Comparison of ENCODE assay signal across 21 mouse cellular contexts in genomic region chr3:120062264-120062663, GRCm38 (mm10).
A peak's percentile ranks its signal among the peaks of the same experiment; 100 is the strongest.
DNase-seq lines count a peak whose midpoint lies in the region; ATAC-seq and TF ChIP-seq lines count a peak whose summit lies in the region.
"Had no signal": no experiment of that assay in that cellular context is flagged by ENCODE, and none has a peak within 500 bp of the region (broad histone marks: within the 10 kb centered on the region; RNA-seq: fewer than 3 reads in every experiment).

No protein-coding gene starts in this region.

- ATAC-seq in megakaryocyte, adult 5-6 weeks (ENCODE audit: poor library complexity, severe bottlenecking) = no peak
- ATAC-seq in midbrain, embryonic 11.5 days (ENCODE audit: low FRiP score) = no peak
- ATAC-seq in midbrain, embryonic 13.5 days = no peak
- ATAC-seq: activated CD4-positive, CD25-positive, alpha-beta regulatory T cell, adult 4 months; CD4-positive, CD25-positive, alpha-beta regulatory T cell, adult 4 months; Patski had no signal

- peak; percentile 81 for DNase-seq in heart, adult 11 months
- no peak for DNase-seq in heart, adult 2 months
- DNase-seq in midbrain, embryonic 11.5 days (ENCODE audit: low spot score, missing footprints) = peak; percentile 72
- DNase-seq: adrenal gland, adult 2 months; adrenal gland, adult 8-10 months; adrenal gland, postnatal 10 days; adrenal gland, postnatal 14 days; adrenal gland, postnatal 25 days; adrenal gland, postnatal 36 days; B cell, adult 2 months; cerebellum, adult 11 months; cerebellum, adult 11-12 months; cerebellum, adult 18-20 months had no signal

- H3K4me1 ChIP-seq in heart, adult 2 months (ENCODE audit: control insufficient read depth, insufficient read depth, low read length) = no peaks in the 10 kb centered on the region; the same call in 1 of the 2 replicates
- no peaks in the 10 kb centered on the region for H3K4me1 ChIP-seq in megakaryocyte, embryonic 14.5 days
- no peaks in the 10 kb centered on the region; the same call in 1 of the 2 replicates for H3K4me1 ChIP-seq in midbrain, embryonic 11.5 days (ENCODE audit: control insufficient read depth, insufficient read depth, low read length)
- peaks cover 13% of the 10 kb centered on the region for H3K4me1 ChIP-seq in midbrain, embryonic 13.5 days (replicated peaks)

- no peaks in the 10 kb centered on the region for H3K79me2 ChIP-seq in heart, adult 2 months (replicated peaks; ENCODE audit: control insufficient read depth, insufficient read depth, low read length)

- no peaks in the 10 kb centered on the region for H3K27me3 ChIP-seq in heart, adult 2 months (ENCODE audit: control insufficient read depth, insufficient read depth, low read length)
- no peaks in the 10 kb centered on the region for H3K27me3 ChIP-seq in megakaryocyte, embryonic 14.5 days (replicated peaks)
- H3K27me3 ChIP-seq in midbrain, embryonic 11.5 days (ENCODE audit: control insufficient read depth, insufficient read depth, low read length) = no peaks in the 10 kb centered on the region
- H3K27me3 ChIP-seq in midbrain, embryonic 13.5 days = peaks cover 6% of the 10 kb centered on the region; the same call in 1 of the 2 replicates
- H3K27me3 ChIP-seq: CH12.LX, Patski had no signal

- intact Hi-C loops in heart, adult 2 months (cut with DNase I) = no loop called here

- H3K4me3 ChIP-seq in heart, adult 2 months = no peak overlapping the region
- H3K4me3 ChIP-seq in megakaryocyte, embryonic 14.5 days (replicated peaks) = peak overlapping the region; percentile 28
- no peak overlapping the region for H3K4me3 ChIP-seq in midbrain, embryonic 11.5 days (ENCODE audit: low read depth, low read length)
- H3K4me3 ChIP-seq in midbrain, embryonic 13.5 days (replicated peaks) = no peak overlapping the region

- H3K9me3 ChIP-seq in megakaryocyte, embryonic 14.5 days = peaks cover 35% of the 10 kb centered on the region
- no peaks in the 10 kb centered on the region for H3K9me3 ChIP-seq in midbrain, embryonic 11.5 days (ENCODE audit: control insufficient read depth, low read length)
- no peaks in the 10 kb centered on the region for H3K9me3 ChIP-seq in midbrain, embryonic 13.5 days

- no peak overlapping the region for H3K27ac ChIP-seq in heart, adult 2 months
- H3K27ac ChIP-seq in midbrain, embryonic 11.5 days (ENCODE audit: low read depth, low read length) = no peak overlapping the region
- no peak overlapping the region for H3K27ac ChIP-seq in midbrain, embryonic 13.5 days

- H3K4me2 ChIP-seq in midbrain, embryonic 11.5 days = no peak overlapping the region
- H3K4me2 ChIP-seq in midbrain, embryonic 13.5 days (replicated peaks) = no peak overlapping the region

- H3K36me3 ChIP-seq in heart, adult 2 months (ENCODE audit: control insufficient read depth, insufficient read depth, low read length) = no peaks in the 10 kb centered on the region
- H3K36me3 ChIP-seq in megakaryocyte, embryonic 14.5 days (replicated peaks; ENCODE audit: low read length) = no peaks in the 10 kb centered on the region
- H3K36me3 ChIP-seq in midbrain, embryonic 11.5 days (ENCODE audit: control insufficient read depth, insufficient read depth, low read length) = no peaks in the 10 kb centered on the region
- H3K36me3 ChIP-seq in midbrain, embryonic 13.5 days = no peaks in the 10 kb centered on the region
- H3K36me3 ChIP-seq: G1E had no signal

- H3K9ac ChIP-seq in heart, adult 2 months (ENCODE audit: low read depth, low read length) = no peak overlapping the region
- no peak overlapping the region for H3K9ac ChIP-seq in midbrain, embryonic 11.5 days (ENCODE audit: low read length)
- no peak overlapping the region for H3K9ac ChIP-seq in midbrain, embryonic 13.5 days (replicated peaks)

- TF ChIP-seq EP300 in heart, adult 2 months (IDR thresholded peaks at IDR 0.05; ENCODE audit: insufficient read depth, low read depth, low read length) = no peak

- TF ChIP-seq POLR2A in heart, adult 2 months (IDR thresholded peaks at IDR 0.05; ENCODE audit: insufficient read depth, low read depth, low read length) = no peak

- TF ChIP-seq CTCF in heart, adult 2 months (IDR thresholded peaks at IDR 0.05) = no peak

- WGBS in heart, adult 2 months = 82% methylated on average over 5 of the region's 5 CpGs
- WGBS in midbrain, embryonic 11.5 days = 74% methylated on average over 5 of the region's 5 CpGs
- WGBS in midbrain, embryonic 13.5 days = 65% methylated on average over 5 of the region's 5 CpGs

Comparison
In these comparisons a context has a peak if more than half of its experiments do, and no peak if none do; other contexts are left out.
1. DNase-seq: peak in heart, adult 11 months (single experiment) and midbrain, embryonic 11.5 days (single experiment); none in heart, adult 2 months (0 of 2).